ENCODE assay signal across 16 mouse cellular contexts in the genomic region with DNA sequence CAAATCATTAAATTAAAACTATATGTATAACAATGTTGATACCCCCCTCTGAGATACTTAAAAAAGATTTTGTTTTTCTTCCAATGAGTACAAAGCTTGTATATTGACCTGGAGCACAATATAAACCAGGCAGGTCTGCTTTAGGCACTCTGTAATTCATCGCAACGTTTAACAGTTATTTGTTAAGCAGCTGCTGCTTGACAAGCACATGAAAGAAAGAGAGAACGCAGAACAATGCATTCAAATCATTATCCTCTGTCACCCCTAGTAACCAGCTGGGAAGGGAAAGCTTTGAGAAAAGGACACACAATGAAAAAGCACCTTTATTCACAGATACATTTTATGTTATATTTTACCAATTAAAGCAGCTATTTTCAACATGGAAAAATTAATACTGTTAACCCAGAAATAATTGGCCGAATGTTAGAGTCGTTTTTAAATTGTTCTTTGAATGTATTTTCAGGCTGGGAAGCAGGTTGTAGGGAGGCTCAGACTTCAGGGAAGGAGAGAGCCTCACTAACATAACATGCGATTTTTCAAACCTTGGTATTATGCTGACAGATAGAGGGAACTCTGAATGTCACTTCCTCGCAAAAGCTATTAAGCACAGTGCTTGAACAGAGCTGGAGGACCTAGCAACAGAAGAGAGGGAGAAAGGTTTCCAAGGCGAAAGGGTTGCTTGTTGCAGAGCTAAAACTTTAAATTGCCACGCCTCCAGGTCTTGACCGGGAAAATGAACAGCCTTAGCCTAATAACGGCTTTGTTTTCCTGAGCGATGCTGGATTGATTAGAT. TPM values are rescaled to one million over a fixed set of nuclear protein-coding genes. Genes with fewer than 3 reads are reported as not detected.
DNase-seq lines count a peak whose midpoint lies in the region; ATAC-seq lines count a peak whose summit lies in the region.
"Had no signal": no experiment of that assay in that cellular context is flagged by ENCODE, and none has a peak within 500 bp of the region (broad histone marks: within the 10 kb centered on the region; RNA-seq: fewer than 3 reads in every experiment).

No protein-coding gene starts in this region.

- no peaks in the 10 kb centered on the region for H3K36me3 ChIP-seq in neural tube, embryonic 11.5 days (ENCODE audit: control insufficient read depth, insufficient read depth, low read length)
- no peaks in the 10 kb centered on the region for H3K36me3 ChIP-seq in midbrain, embryonic 13.5 days

- H3K27ac ChIP-seq in neural tube, embryonic 11.5 days (ENCODE audit: low read depth, low read length) = no peak overlapping the region
- H3K27ac ChIP-seq in midbrain, embryonic 13.5 days = 0 out of 2 replicates have a peak overlapping the region, but pooled peaks have one; percentile 11

- H3K9me3 ChIP-seq in neural tube, embryonic 11.5 days (ENCODE audit: control insufficient read depth, low read length) = no peaks in the 10 kb centered on the region
- no peaks in the 10 kb centered on the region for H3K9me3 ChIP-seq in midbrain, embryonic 13.5 days

- no peak for DNase-seq in neural tube, embryonic 11.5 days (ENCODE audit: low spot score)
- no peak for DNase-seq in neural tube, embryonic 10.5 days (ENCODE audit: extremely low spot score, low spot score)
- DNase-seq in forelimb bud, embryonic 11.5 days (ENCODE audit: low read depth, low spot score) = peak; percentile 25
- DNase-seq in left cerebral cortex, postnatal 25 days (ENCODE audit: low spot score in 2 of 2) = no peak
- DNase-seq in cerebellum, postnatal 25 days = no peak
- DNase-seq in ovary, postnatal 14 days (ENCODE audit: low spot score) = no peak
- DNase-seq: adrenal gland, postnatal 25 days; B cell, adult 2 months; gastrocnemius, postnatal 10 days; kidney, adult 11 months; layer of hippocampus, adult 9-11 months; thymus, postnatal 14 days had no signal

- peak; percentile 65; the same call in 1 of the 2 replicates for ATAC-seq in neural tube, embryonic 11.5 days (ENCODE audit: insufficient read depth, low FRiP score, low TSS enrichment)
- ATAC-seq in midbrain, embryonic 13.5 days = peak; percentile 68
- no peak for ATAC-seq in megakaryocyte progenitor cell, adult 5-6 weeks (replicated peaks; ENCODE audit: poor library complexity)

- intact Hi-C loops in left cerebral cortex, postnatal 25 days (cut with DNase I) = no loop called here

- H3K4me2 ChIP-seq in neural tube, embryonic 11.5 days (ENCODE audit: low read depth) = no peak overlapping the region
- H3K4me2 ChIP-seq in midbrain, embryonic 13.5 days (replicated peaks) = peak overlapping the region; percentile 34

- H3K4me3 ChIP-seq in neural tube, embryonic 11.5 days (ENCODE audit: low read depth, low read length) = no peak overlapping the region
- no peak overlapping the region for H3K4me3 ChIP-seq in midbrain, embryonic 13.5 days (replicated peaks)

- WGBS in neural tube, embryonic 11.5 days = 44% methylated on average over 12 of the region's 12 CpGs
- 30% methylated on average over 12 of the region's 12 CpGs for WGBS in midbrain, embryonic 13.5 days

- no peaks in the 10 kb centered on the region for H3K27me3 ChIP-seq in neural tube, embryonic 11.5 days (ENCODE audit: control insufficient read depth, insufficient read depth, low read length)
- peaks cover 37% of the 10 kb centered on the region for H3K27me3 ChIP-seq in midbrain, embryonic 13.5 days

- no peaks in the 10 kb centered on the region for H3K4me1 ChIP-seq in neural tube, embryonic 11.5 days (ENCODE audit: control insufficient read depth, insufficient read depth, low read length)
- H3K4me1 ChIP-seq in midbrain, embryonic 13.5 days (replicated peaks) = peaks cover 6% of the 10 kb centered on the region; the same call in 1 of the 2 replicates

- H3K9ac ChIP-seq in neural tube, embryonic 11.5 days (ENCODE audit: low read length) = no peak overlapping the region
- H3K9ac ChIP-seq in midbrain, embryonic 13.5 days (replicated peaks) = no peak overlapping the region

RNA-seq across cellular contexts. Expression of a gene that starts 38.1 kb away (rescaled TPM):
- polyA plus RNA-seq in neural tube, embryonic 11.5 days (2014; fragmentation: Nextera tagmentation; extraction: Ambion mirVana) = 0.47 and 0.97 TPM in 2 replicates
- polyA plus RNA-seq in midbrain, embryonic 13.5 days (2015; fragmentation: Nextera tagmentation; extraction: Ambion mirVana) = 1.9 and 2.2 TPM in 2 replicates
- total RNA-seq in megakaryocyte progenitor cell, adult 5-6 weeks (2015) = not detected in 2 replicates
- total RNA-seq in megakaryocyte progenitor cell, adult 5-6 weeks (2017) = not detected in 2 replicates
- under 1 TPM; 0.64 to 0.71 TPM for total RNA-seq in left cerebral cortex, postnatal 25 days (2021)
- total RNA-seq: gastrocnemius, postnatal 10 days; liver, adult 2 months had no signal
- polyA plus RNA-seq: heart, embryonic 14.5 days; liver, adult 2 months had no signal
